Mouse (Mus musculus) ES-Bruce4 (cell line): ENCODE results near the gene Sergef. TPM values are rescaled to one million over a fixed set of nuclear protein-coding genes. Genes with fewer than 3 reads are reported as not detected.

Experiments
- H3K27ac ChIP-seq: 2 replicates; pipeline ENCODE4 v1.5.1; 2012; ENCODE audit warnings: low read length, inconsistent platforms; ENCODE audit not compliant: insufficient read depth
- H3K27me3 ChIP-seq: 2 replicates; pipeline ENCODE4 v1.6.1; 2012; ENCODE audit warnings: mild to moderate bottlenecking, low read length, inconsistent platforms; ENCODE audit not compliant: control insufficient read depth, poor library complexity, insufficient read depth, severe bottlenecking
- H3K36me3 ChIP-seq: 2 replicates; pipeline ENCODE4 v1.6.1; 2012; ENCODE audit warnings: inconsistent platforms, mild to moderate bottlenecking, low read length, moderate library complexity; ENCODE audit not compliant: control insufficient read depth, poor library complexity, insufficient read depth, severe bottlenecking
- H3K4me1 ChIP-seq: one replicate; pipeline ENCODE4 v1.8.1; 2011; ENCODE audit warnings: low read length; ENCODE audit not compliant: control insufficient read depth, insufficient read depth
- H3K4me3 ChIP-seq: 2 replicates; pipeline ENCODE4 v1.5.1; 2011; ENCODE audit warnings: low read depth, mild to moderate bottlenecking, low read length
- H3K9ac ChIP-seq: 2 replicates; pipeline ENCODE4 v1.6.1; 2012; ENCODE audit warnings: low read depth, mild to moderate bottlenecking, inconsistent platforms; ENCODE audit not compliant: poor library complexity, severe bottlenecking
- H3K9me3 ChIP-seq: replicated peaks from 2 replicates; pipeline ENCODE4 v1.6.1; 2012; ENCODE audit warnings: mild to moderate bottlenecking, low read length, inconsistent platforms; ENCODE audit not compliant: control insufficient read depth, poor library complexity, insufficient read depth, severe bottlenecking
- CTCF ChIP-seq: IDR thresholded peaks from one replicate; pipeline ENCODE4 v1.8.1; 2011; ENCODE audit warnings: low read depth, low read length
- EP300 ChIP-seq: IDR thresholded peaks from 2 replicates; pipeline ENCODE4 v1.6.1; 2011; ENCODE audit warnings: low read depth, low read length; ENCODE audit not compliant: insufficient read depth
- POLR2A ChIP-seq: IDR thresholded peaks from one replicate; pipeline ENCODE4 v1.8.1; 2011; ENCODE audit warnings: low read length; ENCODE audit not compliant: insufficient read depth
- polyA plus RNA-seq: library from polyadenylated mRNA; stranded (reverse); fragments of >200 nt; gene quantifications from 2 replicates; pipeline ENCODE4 v1.2.4, GENCODE M21; 2011; ENCODE audit warnings: low read depth; ENCODE audit not compliant: missing spikeins, insufficient read depth, insufficient read length

Gene Sergef
- polyA plus RNA-seq, 1 experiment, result 5.8 TPM

GRCm38 (mm10) chr7:46425012-46425411 lies 214.6 kb downstream of the Sergef start:
- Histone ChIP-seq H3K36me3 (no peaks in the 10 kb centered on the region), H3K9me3 (no peaks in the 10 kb centered on the region), H3K27me3 (no peaks in the 10 kb centered on the region), H3K27ac (no peak overlapping the region), H3K4me1 (no peaks in the 10 kb centered on the region), H3K4me3 (no peak overlapping the region), H3K9ac (no peak overlapping the region)
- TF ChIP-seq CTCF, result no peak
- no peak for TF ChIP-seq EP300
- no peak for TF ChIP-seq POLR2A

GRCm38 (mm10) chr7:46423951-46424350 lies 215.7 kb downstream of the Sergef start:
- Histone ChIP-seq H3K4me3 (no peak overlapping the region), H3K9me3 (no peaks in the 10 kb centered on the region), H3K27ac (no peak overlapping the region), H3K27me3 (no peaks in the 10 kb centered on the region), H3K9ac (no peak overlapping the region), H3K4me1 (no peaks in the 10 kb centered on the region), H3K36me3 (no peaks in the 10 kb centered on the region)
- TF ChIP-seq POLR2A (no peak), EP300 (no peak), CTCF (no peak)

GRCm38 (mm10) chr7:46422764-46423412 lies 216.7 kb downstream of the Sergef start:
- Histone ChIP-seq H3K9ac (no peak overlapping the region), H3K27ac (no peak overlapping the region), H3K4me3 (no peak overlapping the region), H3K9me3 (no peaks in the 10 kb centered on the region), H3K27me3 (no peaks in the 10 kb centered on the region), H3K36me3 (no peaks in the 10 kb centered on the region), H3K4me1 (no peaks in the 10 kb centered on the region)
- TF ChIP-seq CTCF (peak; percentile 49), EP300 (no peak), POLR2A (no peak)

- H3K9ac ChIP-seq, result no peak overlapping the region
- no peak overlapping the region for H3K27ac ChIP-seq
- H3K36me3 ChIP-seq, result no peaks in the 10 kb centered on the region
- no peaks in the 10 kb centered on the region for H3K27me3 ChIP-seq
- H3K4me3 ChIP-seq, result no peak overlapping the region
- TF ChIP-seq POLR2A, result no peak
- no peak for TF ChIP-seq CTCF
- TF ChIP-seq EP300, result no peak
- no peaks in the 10 kb centered on the region for H3K9me3 ChIP-seq
- H3K4me1 ChIP-seq, result no peaks in the 10 kb centered on the region
These were observed 217.4 kb downstream of the Sergef start for GRCm38 (mm10) chr7:46422052-46422763.

DNA sequence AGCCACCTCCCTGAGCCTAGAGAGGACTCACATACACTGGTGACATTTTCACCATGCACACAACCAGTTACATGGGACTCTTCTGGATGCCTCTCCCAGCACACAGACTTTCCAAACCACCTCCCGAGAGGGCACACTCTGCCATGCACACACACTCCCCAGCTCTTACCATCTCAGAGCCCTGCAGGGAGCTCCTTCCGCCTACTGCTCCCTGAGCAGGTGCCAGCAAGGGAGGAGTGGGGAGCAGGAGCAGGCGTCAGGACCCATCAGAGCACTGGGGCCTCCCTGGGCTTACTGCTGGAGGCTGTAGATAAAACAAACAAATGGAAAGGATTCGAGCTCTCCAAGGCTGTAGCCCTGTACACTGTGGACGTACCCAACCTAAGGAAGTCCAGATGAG lies 218.1 kb downstream of the Sergef start:
- no peaks in the 10 kb centered on the region for H3K27me3 ChIP-seq
- H3K4me3 ChIP-seq, result no peak overlapping the region
- H3K9me3 ChIP-seq, result no peaks in the 10 kb centered on the region
- H3K27ac ChIP-seq, result no peak overlapping the region
- no peaks in the 10 kb centered on the region for H3K36me3 ChIP-seq
- H3K9ac ChIP-seq, result no peak overlapping the region
- TF ChIP-seq EP300 (no peak), POLR2A (no peak), CTCF (no peak)
- no peaks in the 10 kb centered on the region for H3K4me1 ChIP-seq

- no peak overlapping the region for H3K4me3 ChIP-seq
- no peaks in the 10 kb centered on the region for H3K36me3 ChIP-seq
- H3K4me1 ChIP-seq, result no peaks in the 10 kb centered on the region
- no peaks in the 10 kb centered on the region for H3K27me3 ChIP-seq
- H3K9ac ChIP-seq, result no peak overlapping the region
- TF ChIP-seq POLR2A, result no peak
- no peak for TF ChIP-seq CTCF
- TF ChIP-seq EP300, result no peak
- H3K27ac ChIP-seq, result no peak overlapping the region
- no peaks in the 10 kb centered on the region for H3K9me3 ChIP-seq
These were observed 221.4 kb downstream of the Sergef start for GRCm38 (mm10) chr7:46418102-46418622.
